Mouse (Mus musculus): ENCODE data around the gene 1700113H08Rik. TPM values are rescaled to one million over a fixed set of nuclear protein-coding genes. Genes with fewer than 3 reads are reported as not detected.

The 1700113H08Rik gene
- polyA plus RNA-seq, 1 experiment from 2014 or later, result 0.34 TPM

GRCm38 (mm10) chr10:87032768-87033167 lies 25.1 kb upstream of the 1700113H08Rik start:
- ATAC-seq (ENCODE audit: insufficient read depth, low FRiP score, low TSS enrichment) (no peak), DNase-seq (ENCODE audit: low spot score) (no peak)
- no peak overlapping the region for H3K27ac ChIP-seq (ENCODE audit: low read depth, low read length)
- 92% methylated on average over 8 of the region's 8 CpGs for WGBS
- H3K4me1 ChIP-seq (ENCODE audit: control insufficient read depth, insufficient read depth, low read length), result peaks cover 4% of the 10 kb centered on the region; the same call in 1 of the 2 replicates
- H3K36me3 ChIP-seq (ENCODE audit: control insufficient read depth, insufficient read depth, low read length), result no peaks in the 10 kb centered on the region
- H3K9ac ChIP-seq (ENCODE audit: low read length), result no peak overlapping the region
- H3K27me3 ChIP-seq (ENCODE audit: control insufficient read depth, insufficient read depth, low read length), result no peaks in the 10 kb centered on the region
- no peak overlapping the region for H3K4me3 ChIP-seq (ENCODE audit: low read depth, low read length)
- no peaks in the 10 kb centered on the region for H3K9me3 ChIP-seq (ENCODE audit: control insufficient read depth, low read length)
- H3K4me2 ChIP-seq (ENCODE audit: low read depth), result no peak overlapping the region

- DNase-seq (ENCODE audit: low spot score), result no peak
- no peaks in the 10 kb centered on the region for H3K9me3 ChIP-seq (ENCODE audit: control insufficient read depth, low read length)
- no peaks in the 10 kb centered on the region for H3K27me3 ChIP-seq (ENCODE audit: control insufficient read depth, insufficient read depth, low read length)
- no peak overlapping the region for H3K4me3 ChIP-seq (ENCODE audit: low read depth, low read length)
- no peaks in the 10 kb centered on the region for H3K36me3 ChIP-seq (ENCODE audit: control insufficient read depth, insufficient read depth, low read length)
- ATAC-seq (ENCODE audit: insufficient read depth, low FRiP score, low TSS enrichment), result 0 out of 2 replicates have a peak, but pooled peaks have one; percentile 20
- H3K4me1 ChIP-seq (ENCODE audit: control insufficient read depth, insufficient read depth, low read length), result peaks cover 4% of the 10 kb centered on the region; the same call in 1 of the 2 replicates
- no peak overlapping the region for H3K4me2 ChIP-seq (ENCODE audit: low read depth)
- 42% methylated on average over 15 of the region's 15 CpGs for WGBS
- no peak overlapping the region for H3K27ac ChIP-seq (ENCODE audit: low read depth, low read length)
- H3K9ac ChIP-seq (ENCODE audit: low read length), result no peak overlapping the region
Observed at GRCm38 (mm10) chr10:87035866-87036265, 22.0 kb upstream of the 1700113H08Rik start.

GRCm38 (mm10) chr10:87036271-87036703 lies 21.6 kb upstream of the 1700113H08Rik start:
- Histone ChIP-seq H3K36me3 (ENCODE audit: control insufficient read depth, insufficient read depth, low read length) (no peaks in the 10 kb centered on the region), H3K9ac (ENCODE audit: low read length) (no peak overlapping the region), H3K4me1 (ENCODE audit: control insufficient read depth, insufficient read depth, low read length) (peaks cover 4% of the 10 kb centered on the region; the same call in 1 of the 2 replicates), H3K9me3 (ENCODE audit: control insufficient read depth, low read length) (no peaks in the 10 kb centered on the region), H3K27me3 (ENCODE audit: control insufficient read depth, insufficient read depth, low read length) (no peaks in the 10 kb centered on the region), H3K4me3 (ENCODE audit: low read depth, low read length) (no peak overlapping the region), H3K4me2 (ENCODE audit: low read depth) (peak overlapping the region; percentile 7; the same call in 1 of the 2 replicates), H3K27ac (ENCODE audit: low read depth, low read length) (no peak overlapping the region)
- DNase-seq (ENCODE audit: low spot score) (peak; percentile 69), ATAC-seq (ENCODE audit: insufficient read depth, low FRiP score, low TSS enrichment) (peak; percentile 70)
- 25% methylated on average over 14 of the region's 14 CpGs for WGBS

GRCm38 (mm10) chr10:87037062-87037461 lies 20.8 kb upstream of the 1700113H08Rik start:
- no peak overlapping the region for H3K27ac ChIP-seq (ENCODE audit: low read depth, low read length)
- ATAC-seq (ENCODE audit: insufficient read depth, low FRiP score, low TSS enrichment), result no peak
- H3K4me3 ChIP-seq (ENCODE audit: low read depth, low read length), result no peak overlapping the region
- no peaks in the 10 kb centered on the region for H3K27me3 ChIP-seq (ENCODE audit: control insufficient read depth, insufficient read depth, low read length)
- DNase-seq (ENCODE audit: low spot score), result no peak
- H3K4me2 ChIP-seq (ENCODE audit: low read depth), result no peak overlapping the region
- no peaks in the 10 kb centered on the region for H3K9me3 ChIP-seq (ENCODE audit: control insufficient read depth, low read length)
- no peak overlapping the region for H3K9ac ChIP-seq (ENCODE audit: low read length)
- H3K4me1 ChIP-seq (ENCODE audit: control insufficient read depth, insufficient read depth, low read length), result peaks cover 4% of the 10 kb centered on the region; the same call in 1 of the 2 replicates
- no peaks in the 10 kb centered on the region for H3K36me3 ChIP-seq (ENCODE audit: control insufficient read depth, insufficient read depth, low read length)
- 57% methylated on average over 5 of the region's 5 CpGs for WGBS

- H3K36me3 ChIP-seq (ENCODE audit: control insufficient read depth, insufficient read depth, low read length), result no peaks in the 10 kb centered on the region
- no peak overlapping the region for H3K4me2 ChIP-seq (ENCODE audit: low read depth)
- ATAC-seq (ENCODE audit: insufficient read depth, low FRiP score, low TSS enrichment) (no peak), DNase-seq (ENCODE audit: low spot score) (no peak)
- H3K9me3 ChIP-seq (ENCODE audit: control insufficient read depth, low read length), result no peaks in the 10 kb centered on the region
- H3K27ac ChIP-seq (ENCODE audit: low read depth, low read length), result no peak overlapping the region
- H3K4me3 ChIP-seq (ENCODE audit: low read depth, low read length), result no peak overlapping the region
- H3K27me3 ChIP-seq (ENCODE audit: control insufficient read depth, insufficient read depth, low read length), result no peaks in the 10 kb centered on the region
- no peak overlapping the region for H3K9ac ChIP-seq (ENCODE audit: low read length)
- peaks cover 4% of the 10 kb centered on the region; the same call in 1 of the 2 replicates for H3K4me1 ChIP-seq (ENCODE audit: control insufficient read depth, insufficient read depth, low read length)
- 94% methylated on average over 6 of the region's 6 CpGs for WGBS
Observed at GRCm38 (mm10) chr10:87039340-87039739, 18.5 kb upstream of the 1700113H08Rik start.

GRCm38 (mm10) chr10:87039800-87040199 lies 18.0 kb upstream of the 1700113H08Rik start:
- no peak for DNase-seq (ENCODE audit: low spot score)
- ATAC-seq (ENCODE audit: insufficient read depth, low FRiP score, low TSS enrichment), result no peak
- Histone ChIP-seq H3K27ac (ENCODE audit: low read depth, low read length) (no peak overlapping the region), H3K4me2 (ENCODE audit: low read depth) (no peak overlapping the region), H3K9me3 (ENCODE audit: control insufficient read depth, low read length) (no peaks in the 10 kb centered on the region), H3K4me1 (ENCODE audit: control insufficient read depth, insufficient read depth, low read length) (peaks cover 4% of the 10 kb centered on the region; the same call in 1 of the 2 replicates), H3K27me3 (ENCODE audit: control insufficient read depth, insufficient read depth, low read length) (no peaks in the 10 kb centered on the region), H3K9ac (ENCODE audit: low read length) (no peak overlapping the region), H3K4me3 (ENCODE audit: low read depth, low read length) (no peak overlapping the region), H3K36me3 (ENCODE audit: control insufficient read depth, insufficient read depth, low read length) (no peaks in the 10 kb centered on the region)
- WGBS, result 94% methylated on average over 3 of the region's 3 CpGs

- Histone ChIP-seq H3K27me3 (ENCODE audit: control insufficient read depth, insufficient read depth, low read length) (no peaks in the 10 kb centered on the region), H3K27ac (ENCODE audit: low read depth, low read length) (no peak overlapping the region), H3K4me1 (ENCODE audit: control insufficient read depth, insufficient read depth, low read length) (peaks cover 4% of the 10 kb centered on the region; the same call in 1 of the 2 replicates), H3K36me3 (ENCODE audit: control insufficient read depth, insufficient read depth, low read length) (no peaks in the 10 kb centered on the region), H3K9me3 (ENCODE audit: control insufficient read depth, low read length) (no peaks in the 10 kb centered on the region), H3K9ac (ENCODE audit: low read length) (no peak overlapping the region), H3K4me2 (ENCODE audit: low read depth) (no peak overlapping the region), H3K4me3 (ENCODE audit: low read depth, low read length) (no peak overlapping the region)
- no peak for DNase-seq (ENCODE audit: low spot score)
- WGBS, result 72% methylated on average over 7 of the region's 7 CpGs
- no peak for ATAC-seq (ENCODE audit: insufficient read depth, low FRiP score, low TSS enrichment)
Observed at GRCm38 (mm10) chr10:87041265-87041664, 16.6 kb upstream of the 1700113H08Rik start.

- ATAC-seq (ENCODE audit: insufficient read depth, low FRiP score, low TSS enrichment), result no peak
- WGBS, result 70% methylated on average over 3 of the region's 3 CpGs
- no peak for DNase-seq (ENCODE audit: low spot score)
- no peak overlapping the region for H3K9ac ChIP-seq (ENCODE audit: low read length)
- no peak overlapping the region for H3K4me2 ChIP-seq (ENCODE audit: low read depth)
- H3K9me3 ChIP-seq (ENCODE audit: control insufficient read depth, low read length), result no peaks in the 10 kb centered on the region
- no peak overlapping the region for H3K27ac ChIP-seq (ENCODE audit: low read depth, low read length)
- H3K4me1 ChIP-seq (ENCODE audit: control insufficient read depth, insufficient read depth, low read length), result no peaks in the 10 kb centered on the region
- no peak overlapping the region for H3K4me3 ChIP-seq (ENCODE audit: low read depth, low read length)
- no peaks in the 10 kb centered on the region for H3K36me3 ChIP-seq (ENCODE audit: control insufficient read depth, insufficient read depth, low read length)
- H3K27me3 ChIP-seq (ENCODE audit: control insufficient read depth, insufficient read depth, low read length), result no peaks in the 10 kb centered on the region
Observed at GRCm38 (mm10) chr10:87045273-87045672, 12.6 kb upstream of the 1700113H08Rik start.

- Histone ChIP-seq H3K9ac (ENCODE audit: low read length) (no peak overlapping the region), H3K9me3 (ENCODE audit: control insufficient read depth, low read length) (no peaks in the 10 kb centered on the region), H3K4me1 (ENCODE audit: control insufficient read depth, insufficient read depth, low read length) (no peaks in the 10 kb centered on the region), H3K4me3 (ENCODE audit: low read depth, low read length) (no peak overlapping the region), H3K27ac (ENCODE audit: low read depth, low read length) (no peak overlapping the region), H3K4me2 (ENCODE audit: low read depth) (no peak overlapping the region), H3K27me3 (ENCODE audit: control insufficient read depth, insufficient read depth, low read length) (no peaks in the 10 kb centered on the region), H3K36me3 (ENCODE audit: control insufficient read depth, insufficient read depth, low read length) (no peaks in the 10 kb centered on the region)
- peak; percentile 19 for DNase-seq (ENCODE audit: low spot score)
- peak; percentile 65; the same call in 1 of the 2 replicates for ATAC-seq (ENCODE audit: insufficient read depth, low FRiP score, low TSS enrichment)
- WGBS, result 15% methylated on average over 6 of the region's 6 CpGs
Observed at GRCm38 (mm10) chr10:87046469-87046868, 11.4 kb upstream of the 1700113H08Rik start.

Measured in neural tube, embryonic 11.5 days (tissue).